8 mouse cellular contexts compared by ENCODE assay signal in genomic region chr1:106759572-106760435, GRCm38 (mm10). TPM values are rescaled to one million over a fixed set of nuclear protein-coding genes. Genes with fewer than 3 reads are reported as not detected.
DNase-seq lines count a peak whose midpoint lies in the region; ATAC-seq lines count a peak whose summit lies in the region.

Kdsr (minus strand) TSS chr1:106759727.

- H3K27ac ChIP-seq in forebrain, embryonic 14.5 days (ENCODE audit: low read depth, low read length): peak within 1 kb of the TSS; percentile 85
- peak within 1 kb of the TSS; percentile 89 for H3K27ac ChIP-seq in neural tube, embryonic 15.5 days (replicated peaks)

- peaks cover 5% of the 10 kb centered on the region; the same call in 1 of the 2 replicates for H3K36me3 ChIP-seq in forebrain, embryonic 14.5 days (ENCODE audit: control insufficient read depth, insufficient read depth, low read length)
- 0 out of 2 replicates have a peak, but pooled peaks cover 3% of the 10 kb centered on the region for H3K36me3 ChIP-seq in neural tube, embryonic 15.5 days

- H3K9me3 ChIP-seq in forebrain, embryonic 14.5 days (replicated peaks; ENCODE audit: control insufficient read depth, low read length): no peaks in the 10 kb centered on the region
- no peaks in the 10 kb centered on the region for H3K9me3 ChIP-seq in neural tube, embryonic 15.5 days (replicated peaks)

- peak; percentile 96 for DNase-seq in ES-CJ7 (ENCODE audit: low read depth, low spot score)
- DNase-seq in cerebellum, adult 11 months: peak; percentile 95
- peak; percentile 99 for DNase-seq in forebrain, embryonic 14.5 days (ENCODE audit: low spot score)
- DNase-seq in heart, postnatal 14 days: peak; percentile 97
- DNase-seq in layer of hippocampus, adult 11-12 months (ENCODE audit: low spot score): peak; percentile 98
- peak; percentile 98 for DNase-seq in lung, adult 18-20 months
- peak; percentile 94 for DNase-seq in testis, postnatal 14 days (ENCODE audit: low spot score)

- intact Hi-C loops in heart, postnatal 14 days (cut with DNase I): loop anchor here (2.0 to 10.0 kb wide), 3 partner anchors 37 to 765 kb away; partner anchors contain the start of genes Vps4b and Zcchc2

- peak within 1 kb of the TSS; percentile 72 for H3K4me3 ChIP-seq in forebrain, embryonic 14.5 days (ENCODE audit: low read depth, low read length)
- peak within 1 kb of the TSS; percentile 78 for H3K4me3 ChIP-seq in neural tube, embryonic 15.5 days (replicated peaks)

- WGBS in forebrain, embryonic 14.5 days: 3% methylated on average over 51 of the region's 51 CpGs
- 2% methylated on average over 51 of the region's 51 CpGs for WGBS in neural tube, embryonic 15.5 days

- ATAC-seq in forebrain, embryonic 14.5 days: peak; percentile 100
- ATAC-seq in neural tube, embryonic 15.5 days (ENCODE audit: low FRiP score): peak; percentile 99

- no peaks in the 10 kb centered on the region for H3K27me3 ChIP-seq in forebrain, embryonic 14.5 days (replicated peaks; ENCODE audit: control insufficient read depth, insufficient read depth, low read length)
- H3K27me3 ChIP-seq in neural tube, embryonic 15.5 days (replicated peaks): no peaks in the 10 kb centered on the region

- peak within 1 kb of the TSS; percentile 81 for H3K9ac ChIP-seq in forebrain, embryonic 14.5 days (ENCODE audit: low read length)
- H3K9ac ChIP-seq in neural tube, embryonic 15.5 days (replicated peaks): peak within 1 kb of the TSS; percentile 71

- H3K4me1 ChIP-seq in forebrain, embryonic 14.5 days (ENCODE audit: control insufficient read depth, insufficient read depth, low read length): peaks cover 4% of the 10 kb centered on the region
- H3K4me1 ChIP-seq in neural tube, embryonic 15.5 days: peaks cover 21% of the 10 kb centered on the region

- H3K4me2 ChIP-seq in forebrain, embryonic 14.5 days (ENCODE audit: low read length): peak within 1 kb of the TSS; percentile 94
- peak within 1 kb of the TSS; percentile 98 for H3K4me2 ChIP-seq in neural tube, embryonic 15.5 days

RNA-seq across cellular contexts. Expression of gene Kdsr, which starts in this region (rescaled TPM):
- 13.7 and 15.8 TPM in 2 replicates for polyA plus RNA-seq in forebrain, embryonic 14.5 days (2014; fragmentation: Nextera tagmentation; extraction: Ambion mirVana)
- total RNA-seq in heart, postnatal 14 days (2021): 1 to 10 TPM; 6.2 to 9.0 TPM
- 10.1 and 12.1 TPM in 2 replicates for polyA plus RNA-seq in neural tube, embryonic 15.5 days (2015; fragmentation: Nextera tagmentation; extraction: Ambion mirVana)

Comparison
In these comparisons a context has a peak if more than half of its experiments do, and no peak if none do; other contexts are left out.
1. Peak in every context shown above with its lines: DNase-seq, ATAC-seq, H3K4me3 ChIP-seq and H3K27ac ChIP-seq.